Mouse (Mus musculus) heart, postnatal 0 days (tissue): Measurements from ENCODE around the gene Usp49.

ENCODE experiments used
- CTCF ChIP-seq: IDR thresholded peaks from 2 replicates; pipeline ENCODE4 v1.5.1; 2016; ENCODE audit warnings: antibody characterized with exemption, control low read depth, low read depth
- EP300 ChIP-seq: IDR thresholded peaks from 2 replicates; pipeline ENCODE4 v1.6.1; 2016; ENCODE audit warnings: antibody characterized with exemption, low read depth

DNA sequence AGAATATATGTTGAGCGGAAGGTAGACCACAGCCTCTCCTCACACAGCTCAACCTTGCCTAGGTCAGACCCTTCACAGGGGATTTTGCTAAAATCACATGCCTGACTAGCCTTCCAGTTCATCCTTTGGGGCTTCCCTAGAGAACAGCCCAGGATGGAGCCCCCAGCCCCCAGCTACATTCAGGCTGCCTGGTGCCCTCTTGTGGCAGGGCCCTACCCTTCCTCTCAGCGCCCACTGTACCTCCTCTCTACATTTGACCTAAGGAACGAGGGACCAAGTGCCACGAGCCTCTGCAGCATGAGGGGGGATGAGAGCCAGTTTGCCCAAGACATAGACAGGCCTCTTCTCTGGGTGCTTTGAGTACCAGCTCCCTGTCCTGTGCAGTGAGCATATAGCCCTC lies 74.2 kb downstream of the Usp49 start:
- TF ChIP-seq CTCF = no peak
- no peak for TF ChIP-seq EP300
